Mouse (Mus musculus): Measurements from ENCODE around the gene Dnajb4.

DNA sequence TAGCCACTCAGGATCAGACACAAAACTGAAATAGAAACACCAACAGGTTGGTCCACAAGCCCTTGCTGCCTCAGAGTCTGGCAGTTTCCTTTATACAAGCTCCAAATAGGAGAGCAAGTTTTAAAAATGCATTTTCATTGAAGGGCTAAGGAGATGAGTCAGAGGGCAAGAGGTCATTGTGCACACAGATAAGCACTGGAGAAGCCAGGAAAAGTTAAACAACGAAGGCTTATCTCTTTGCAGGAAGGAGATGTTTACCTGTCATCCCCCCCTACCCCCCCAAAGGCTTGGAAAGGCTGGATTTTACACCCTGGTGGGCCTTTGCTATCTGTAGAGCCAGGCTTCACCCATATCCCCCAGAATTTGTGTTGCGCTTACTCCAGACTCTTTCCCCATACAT is 38.9 kb downstream of the Dnajb4 start:
- TF ChIP-seq CTCF (IDR thresholded peaks at IDR 0.05; ENCODE audit: borderline replicate concordance, insufficient read depth, low read length) (no peak), POLR2A (IDR thresholded peaks at IDR 0.05; ENCODE audit: low read depth, low read length) (no peak)

Measured in embryonic fibroblast, embryonic 13.5 days (primary cell).